Mouse (Mus musculus): ENCODE data around the gene Myt1.
"Not testable (repeated sequence)": the region's sequence is repeated elsewhere in the genome, so short reads cannot be mapped to it uniquely, and the experiment has no call there.

Myt1 gene

GRCm38 (mm10) chr2:181781421-181781820, 18.3 kb downstream of the Myt1 start:
- peak; percentile 21 for DNase-seq

- no peak for DNase-seq
Observed at GRCm38 (mm10) chr2:181787852-181788251, 24.7 kb downstream of the Myt1 start.

- DNase-seq = no peak
Observed at GRCm38 (mm10) chr2:181789396-181789795, 26.3 kb downstream of the Myt1 start.

GRCm38 (mm10) chr2:181793186-181793585, 30.1 kb downstream of the Myt1 start:
- not testable (repeated sequence) for DNase-seq

GRCm38 (mm10) chr2:181795641-181796130, 32.6 kb downstream of the Myt1 start:
- DNase-seq = no peak

- DNase-seq = no peak
Observed at GRCm38 (mm10) chr2:181797672-181798071, 34.5 kb downstream of the Myt1 start.

GRCm38 (mm10) chr2:181829032-181829650, 66.0 kb downstream of the Myt1 start:
- no peak for DNase-seq

- no peak for DNase-seq
Observed at GRCm38 (mm10) chr2:181832745-181833144, 69.6 kb downstream of the Myt1 start.

GRCm38 (mm10) chr2:181837372-181838292, 74.5 kb downstream of the Myt1 start, which contains the start of gene Pcmtd2:
Gene Pcmtd2 (plus strand): TSS chr2:181837854.
- DNase-seq = peak; percentile 96

- DNase-seq = peak; percentile 12
Observed at GRCm38 (mm10) chr2:181838293-181838680, 75.2 kb downstream of the Myt1 start.

- DNase-seq = no peak
Observed at GRCm38 (mm10) chr2:181845709-181846394, 82.7 kb downstream of the Myt1 start.

GRCm38 (mm10) chr2:181863791-181864535, 100.8 kb downstream of the Myt1 start, which contains the start of gene Polr3k:
Gene Polr3k (plus strand): TSS chr2:181864337.
- DNase-seq = peak; percentile 95

GRCm38 (mm10) chr2:181864536-181864860, 101.4 kb downstream of the Myt1 start:
- DNase-seq = no peak

- peak; percentile 70 for DNase-seq
Observed at GRCm38 (mm10) chr2:181866931-181867330, 103.8 kb downstream of the Myt1 start.

GRCm38 (mm10) chr2:181871039-181871438, 107.9 kb downstream of the Myt1 start:
- no peak for DNase-seq

Measured in embryo, embryonic 11 days (tissue).